Mouse (Mus musculus) left cerebral cortex, adult 18-20 months (tissue): ENCODE data around the gene Dedd. TPM values are rescaled to one million over a fixed set of nuclear protein-coding genes. Genes with fewer than 3 reads are reported as not detected.
"Not testable (repeated sequence)": the region's sequence is repeated elsewhere in the genome, so short reads cannot be mapped to it uniquely, and the experiment has no call there.

ENCODE experiments used
- DNase-seq, 2 experiments: peaks; one replicate each; pipeline ENCODE4 v3.0.0; 2021 to 2022; ENCODE audit warnings: low spot score in 2 of 2, mixed read lengths in 1 of 2
- total RNA-seq, 2 experiments: library from RNA; stranded (reverse); gene quantifications; 2 replicates each; pipeline ENCODE4 v1.2.3; 2021

Gene Dedd
- total RNA-seq, 2 experiments from 2014 or later: 43.7 to 43.9 TPM

GRCm38 (mm10) chr1:171306157-171306556 lies 22.8 kb upstream of the Dedd start:
- DNase-seq: not testable (repeated sequence)

GRCm38 (mm10) chr1:171309321-171309720 lies 19.6 kb upstream of the Dedd start:
- no peak for DNase-seq

GRCm38 (mm10) chr1:171319748-171320147 lies 9.2 kb upstream of the Dedd start:
- DNase-seq: no peak

GRCm38 (mm10) chr1:171320151-171320550 lies 8.8 kb upstream of the Dedd start:
- no peak for DNase-seq

- DNase-seq: no peak
Observed at GRCm38 (mm10) chr1:171321415-171321814, 7.5 kb upstream of the Dedd start.

- no peak for DNase-seq
Observed at GRCm38 (mm10) chr1:171322012-171322411, 6.9 kb upstream of the Dedd start.

GRCm38 (mm10) chr1:171325571-171325970 lies 3.4 kb upstream of the Dedd start:
- DNase-seq: no peak

GRCm38 (mm10) chr1:171326588-171326987 lies 2.4 kb upstream of the Dedd start:
- DNase-seq: not testable (repeated sequence)

GRCm38 (mm10) chr1:171328244-171328643 lies 701 bp upstream of the Dedd start:
- DNase-seq: no peak

GRCm38 (mm10) chr1:171329433-171330215 lies 679 bp downstream of the Dedd start:
- DNase-seq: peak in 1 of 2 experiments; percentile 24

- no peak for DNase-seq
Observed at GRCm38 (mm10) chr1:171330216-171330560, 1.2 kb downstream of the Dedd start.

- no peak for DNase-seq
Observed at GRCm38 (mm10) chr1:171342262-171343207, 13.6 kb downstream of the Dedd start.

GRCm38 (mm10) chr1:171343922-171344677 lies 15.2 kb downstream of the Dedd start:
- no peak for DNase-seq

GRCm38 (mm10) chr1:171344715-171345114 lies 15.8 kb downstream of the Dedd start:
- no peak for DNase-seq

- DNase-seq: peak; percentile 92 to 93
Observed at GRCm38 (mm10) chr1:171345225-171346094, 16.5 kb downstream of the Dedd start, which contains the start of the genes Nit1 and Pfdn2. Gene Nit1, minus strand, starts transcription at chr1:171345646. Gene Pfdn2, plus strand, starts transcription at chr1:171345670.

- DNase-seq: no peak
Observed at GRCm38 (mm10) chr1:171346095-171346450, 17.1 kb downstream of the Dedd start.

- no peak for DNase-seq
Observed at GRCm38 (mm10) chr1:171348665-171349064, 19.7 kb downstream of the Dedd start.

GRCm38 (mm10) chr1:171349210-171349609 lies 20.3 kb downstream of the Dedd start:
- DNase-seq: no peak

GRCm38 (mm10) chr1:171355812-171356340 lies 26.9 kb downstream of the Dedd start:
- DNase-seq: no peak

- no peak for DNase-seq
Observed at GRCm38 (mm10) chr1:171356814-171357213, 27.9 kb downstream of the Dedd start.
